Mouse (Mus musculus): ENCODE measurements around the gene Daam1. TPM values are rescaled to one million over a fixed set of nuclear protein-coding genes. Genes with fewer than 3 reads are reported as not detected.

Gene Daam1
- polyA plus RNA-seq, 1 experiment from 2014 or later, result 15.3 TPM

- Histone ChIP-seq H3K4me1 (ENCODE audit: insufficient read depth) (0 out of 2 replicates have a peak, but pooled peaks cover 4% of the 10 kb centered on the region), H3K4me3 (ENCODE audit: low read depth, low read length) (no peak overlapping the region), H3K27ac (ENCODE audit: low read depth) (no peak overlapping the region), H3K9ac (no peak overlapping the region), H3K27me3 (ENCODE audit: insufficient read depth, low read length) (no peaks in the 10 kb centered on the region), H3K9me3 (ENCODE audit: low read depth, low read length) (peaks cover 10% of the 10 kb centered on the region; the same call in 1 of the 2 replicates), H3K36me3 (ENCODE audit: insufficient read depth) (no peaks in the 10 kb centered on the region), H3K4me2 (no peak overlapping the region)
- WGBS, result 86% methylated on average over 4 of the region's 4 CpGs
- no peak for TF ChIP-seq CTCF (IDR thresholded peaks at IDR 0.05; ENCODE audit: low read depth)
- DNase-seq, result no peak
- no peak for ATAC-seq (ENCODE audit: insufficient read depth)
Measured at GRCm38 (mm10) chr12:72020285-72020684, 189.4 kb downstream of the Daam1 start.

- no peak overlapping the region for H3K9ac ChIP-seq
- TF ChIP-seq CTCF (IDR thresholded peaks at IDR 0.05; ENCODE audit: low read depth), result no peak
- WGBS, result 20% methylated on average over 5 of the region's 5 CpGs
- peak; percentile 81 for DNase-seq
- no peaks in the 10 kb centered on the region for H3K36me3 ChIP-seq (ENCODE audit: insufficient read depth)
- H3K27ac ChIP-seq (ENCODE audit: low read depth), result peak overlapping the region; percentile 64
- peaks cover 10% of the 10 kb centered on the region; the same call in 1 of the 2 replicates for H3K9me3 ChIP-seq (ENCODE audit: low read depth, low read length)
- ATAC-seq (ENCODE audit: insufficient read depth), result peak; percentile 76
- H3K4me1 ChIP-seq (ENCODE audit: insufficient read depth), result 0 out of 2 replicates have a peak, but pooled peaks cover 4% of the 10 kb centered on the region
- H3K4me3 ChIP-seq (ENCODE audit: low read depth, low read length), result no peak overlapping the region
- no peak overlapping the region for H3K4me2 ChIP-seq
- no peaks in the 10 kb centered on the region for H3K27me3 ChIP-seq (ENCODE audit: insufficient read depth, low read length)
Measured at GRCm38 (mm10) chr12:72021543-72021942, 190.7 kb downstream of the Daam1 start.

GRCm38 (mm10) chr12:72022790-72023189 is 191.9 kb downstream of the Daam1 start:
- Histone ChIP-seq H3K9me3 (ENCODE audit: low read depth, low read length) (peaks cover 10% of the 10 kb centered on the region; the same call in 1 of the 2 replicates), H3K9ac (no peak overlapping the region), H3K4me1 (ENCODE audit: insufficient read depth) (0 out of 2 replicates have a peak, but pooled peaks cover 4% of the 10 kb centered on the region), H3K4me3 (ENCODE audit: low read depth, low read length) (no peak overlapping the region), H3K27me3 (ENCODE audit: insufficient read depth, low read length) (no peaks in the 10 kb centered on the region), H3K36me3 (ENCODE audit: insufficient read depth) (no peaks in the 10 kb centered on the region), H3K4me2 (no peak overlapping the region), H3K27ac (ENCODE audit: low read depth) (no peak overlapping the region)
- DNase-seq, result peak; percentile 61
- TF ChIP-seq CTCF (IDR thresholded peaks at IDR 0.05; ENCODE audit: low read depth), result no peak
- 52% methylated on average over 3 of the region's 3 CpGs for WGBS
- peak; percentile 57; the same call in 1 of the 2 replicates for ATAC-seq (ENCODE audit: insufficient read depth)

- H3K27ac ChIP-seq (ENCODE audit: low read depth), result no peak overlapping the region
- DNase-seq (no peak), ATAC-seq (ENCODE audit: insufficient read depth) (no peak)
- H3K36me3 ChIP-seq (ENCODE audit: insufficient read depth), result no peaks in the 10 kb centered on the region
- no peak overlapping the region for H3K4me3 ChIP-seq (ENCODE audit: low read depth, low read length)
- H3K4me2 ChIP-seq, result no peak overlapping the region
- no peak for TF ChIP-seq CTCF (IDR thresholded peaks at IDR 0.05; ENCODE audit: low read depth)
- no peak overlapping the region for H3K9ac ChIP-seq
- peaks cover 10% of the 10 kb centered on the region; the same call in 1 of the 2 replicates for H3K9me3 ChIP-seq (ENCODE audit: low read depth, low read length)
- H3K4me1 ChIP-seq (ENCODE audit: insufficient read depth), result 0 out of 2 replicates have a peak, but pooled peaks cover 4% of the 10 kb centered on the region
- WGBS, result 93% methylated on average over 5 of the region's 5 CpGs
- no peaks in the 10 kb centered on the region for H3K27me3 ChIP-seq (ENCODE audit: insufficient read depth, low read length)
Measured at GRCm38 (mm10) chr12:72023572-72023971, 192.7 kb downstream of the Daam1 start.

- Histone ChIP-seq H3K27me3 (ENCODE audit: insufficient read depth, low read length) (no peaks in the 10 kb centered on the region), H3K9me3 (ENCODE audit: low read depth, low read length) (peaks cover 10% of the 10 kb centered on the region; the same call in 1 of the 2 replicates), H3K36me3 (ENCODE audit: insufficient read depth) (no peaks in the 10 kb centered on the region), H3K4me3 (ENCODE audit: low read depth, low read length) (no peak overlapping the region), H3K27ac (ENCODE audit: low read depth) (no peak overlapping the region), H3K4me1 (ENCODE audit: insufficient read depth) (0 out of 2 replicates have a peak, but pooled peaks cover 4% of the 10 kb centered on the region), H3K9ac (no peak overlapping the region), H3K4me2 (no peak overlapping the region)
- 42% methylated on average over 6 of the region's 6 CpGs for WGBS
- TF ChIP-seq CTCF (IDR thresholded peaks at IDR 0.05; ENCODE audit: low read depth), result no peak
- ATAC-seq (ENCODE audit: insufficient read depth) (no peak), DNase-seq (no peak)
Measured at GRCm38 (mm10) chr12:72025275-72025795, 194.5 kb downstream of the Daam1 start.

- Histone ChIP-seq H3K27me3 (ENCODE audit: insufficient read depth, low read length) (no peaks in the 10 kb centered on the region), H3K9me3 (ENCODE audit: low read depth, low read length) (no peaks in the 10 kb centered on the region), H3K36me3 (ENCODE audit: insufficient read depth) (no peaks in the 10 kb centered on the region), H3K4me2 (no peak overlapping the region), H3K4me1 (ENCODE audit: insufficient read depth) (no peaks in the 10 kb centered on the region), H3K27ac (ENCODE audit: low read depth) (no peak overlapping the region), H3K9ac (no peak overlapping the region), H3K4me3 (ENCODE audit: low read depth, low read length) (no peak overlapping the region)
- no peak for ATAC-seq (ENCODE audit: insufficient read depth)
- 80% methylated on average over 5 of the region's 5 CpGs for WGBS
- no peak for TF ChIP-seq CTCF (IDR thresholded peaks at IDR 0.05; ENCODE audit: low read depth)
- no peak for DNase-seq
Measured at GRCm38 (mm10) chr12:72031171-72031570, 200.3 kb downstream of the Daam1 start.

GRCm38 (mm10) chr12:72031794-72032193 is 200.9 kb downstream of the Daam1 start:
- Histone ChIP-seq H3K27me3 (ENCODE audit: insufficient read depth, low read length) (no peaks in the 10 kb centered on the region), H3K9ac (no peak overlapping the region), H3K4me1 (ENCODE audit: insufficient read depth) (no peaks in the 10 kb centered on the region), H3K36me3 (ENCODE audit: insufficient read depth) (no peaks in the 10 kb centered on the region), H3K9me3 (ENCODE audit: low read depth, low read length) (no peaks in the 10 kb centered on the region), H3K27ac (ENCODE audit: low read depth) (no peak overlapping the region), H3K4me3 (ENCODE audit: low read depth, low read length) (no peak overlapping the region), H3K4me2 (no peak overlapping the region)
- ATAC-seq (ENCODE audit: insufficient read depth), result no peak
- no peak for TF ChIP-seq CTCF (IDR thresholded peaks at IDR 0.05; ENCODE audit: low read depth)
- DNase-seq, result no peak
- WGBS, result 78% methylated on average over 6 of the region's 6 CpGs

All from lung, embryonic 14.5 days (tissue).